Mouse (Mus musculus) brain, embryonic 14.5 days (tissue): ENCODE measurements at regions not wholly inside any gene's neighbourhood (a gene's known extent, or its start where the extent isn't known, plus 50 kb on each side); places are given as distances from the start of the nearest gene placed in this dataset.

ENCODE experiments used
- CTCF ChIP-seq: fragments of 200-500 bp; IDR thresholded peaks from 2 replicates; pipeline ENCODE4 v1.5.1; 2012; ENCODE audit warnings: inconsistent platforms, mild to moderate bottlenecking, moderate library complexity, borderline replicate concordance; ENCODE audit not compliant: insufficient read depth, insufficient read length; ENCODE audit errors: extremely low read depth
- POLR2A ChIP-seq: fragments of 200-500 bp; IDR thresholded peaks from 2 replicates; pipeline ENCODE4 v1.6.1; 2012; ENCODE audit warnings: mild to moderate bottlenecking, inconsistent platforms, borderline replicate concordance; ENCODE audit not compliant: poor library complexity, insufficient read depth, insufficient read length, severe bottlenecking; ENCODE audit errors: extremely low read depth

DNA sequence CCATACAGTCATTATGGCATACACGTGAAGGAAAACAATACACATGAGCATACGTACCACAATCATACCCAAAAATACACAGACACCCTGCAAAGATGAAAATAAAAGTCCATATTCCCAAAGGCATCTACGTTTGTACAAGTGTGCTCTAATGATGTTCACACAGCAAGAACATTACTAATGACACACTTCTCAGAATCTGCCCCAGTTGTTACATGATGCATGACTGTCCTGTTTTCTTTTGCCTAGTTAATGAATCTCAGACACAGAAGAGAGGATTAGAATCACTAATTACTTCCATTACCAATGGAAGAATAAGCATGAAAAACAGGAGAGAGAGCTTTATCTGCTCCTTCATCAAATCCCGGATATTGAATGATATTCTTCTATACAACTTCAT is 379.6 kb upstream of the Sel1l start:
- TF ChIP-seq CTCF (no peak), POLR2A (no peak)
